Mouse (Mus musculus) CH12.LX (cell line): ENCODE measurements around the gene Chaf1b. TPM values are rescaled to one million over a fixed set of nuclear protein-coding genes. Genes with fewer than 3 reads are reported as not detected.
A peak's percentile ranks its signal among the peaks of the same experiment; 100 is the strongest.

ENCODE experiments used
- DNase-seq: peaks from one replicate; pipeline ENCODE4 v3.0.0-alpha.2; 2013; ENCODE audit errors: extremely low read depth
- H3K27ac ChIP-seq: 2 replicates; pipeline ENCODE4 v1.5.1; 2012; ENCODE audit warnings: low read depth, mild to moderate bottlenecking, control low read depth, moderate library complexity; ENCODE audit not compliant: insufficient read depth
- H3K27me3 ChIP-seq: replicated peaks from 2 replicates; pipeline ENCODE3; 2012; ENCODE audit warnings: inconsistent platforms
- H3K36me3 ChIP-seq, 2 experiments: replicated peaks in 1 of 2; 2 replicates each; pipeline versions ENCODE3 to v1.6.1; 2012; ENCODE audit warnings: inconsistent platforms in 1 of 2, low read length in 1 of 2, mild to moderate bottlenecking in 1 of 2, mixed read lengths in 1 of 2, moderate library complexity in 1 of 2; ENCODE audit not compliant: control insufficient read depth in 1 of 2, insufficient read depth in 1 of 2
- H3K4me1 ChIP-seq, 2 experiments: 2 replicates each; pipeline ENCODE4 v1.6.1; 2012; ENCODE audit warnings: inconsistent platforms in 1 of 2, moderate library complexity in 1 of 2; ENCODE audit not compliant: insufficient read depth in 2 of 2, control insufficient read depth in 1 of 2
- H3K4me2 ChIP-seq: 2 replicates; pipeline ENCODE4 v1.6.1; 2012; ENCODE audit warnings: low read depth, mild to moderate bottlenecking, control low read depth; ENCODE audit not compliant: poor library complexity, insufficient read depth, severe bottlenecking
- H3K4me3 ChIP-seq, 3 experiments: fragments of 150-350 bp in 1 of 3; sonication (generic) in 1 of 3; replicated peaks in 1 of 3; 2 replicates each; pipeline versions ENCODE3 to v1.5.1; 2011 to 2012; ENCODE audit warnings: low read depth in 2 of 3, low read length in 2 of 3, mild to moderate bottlenecking in 2 of 3, moderate library complexity in 2 of 3, control low read depth in 1 of 3, improper control_type of control experiment in 1 of 3, inconsistent platforms in 1 of 3, mixed read lengths in 1 of 3; ENCODE audit not compliant: poor library complexity in 1 of 3
- H3K79me2 ChIP-seq: replicated peaks from 2 replicates; pipeline ENCODE4 v1.6.1; 2012; ENCODE audit warnings: mild to moderate bottlenecking, moderate library complexity; ENCODE audit not compliant: control insufficient read depth, poor library complexity, insufficient read depth, severe bottlenecking; ENCODE audit errors: extremely low read depth
- H3K9ac ChIP-seq: 2 replicates; pipeline ENCODE4 v1.6.1; 2012; ENCODE audit warnings: low read depth, mild to moderate bottlenecking, control low read depth, moderate library complexity; ENCODE audit not compliant: insufficient read depth
- H3K9me3 ChIP-seq: replicated peaks from 2 replicates; pipeline ENCODE3; 2012; ENCODE audit warnings: low read length, inconsistent platforms, mixed read lengths
- BHLHE40 ChIP-seq: IDR thresholded peaks from 2 replicates; pipeline ENCODE4 v1.6.1; 2011; ENCODE audit warnings: mild to moderate bottlenecking, low read depth, low read length, improper control_type of control experiment
- CHD1 ChIP-seq: IDR thresholded peaks from 2 replicates; pipeline ENCODE4 v1.6.1; 2012; ENCODE audit warnings: low read depth, low read length, improper control_type of control experiment, inconsistent platforms
- CHD2 ChIP-seq: IDR thresholded peaks from 2 replicates; pipeline ENCODE4 v1.6.1; 2011; ENCODE audit warnings: low read length, improper control_type of control experiment
- CTCF ChIP-seq, 2 experiments: IDR thresholded peaks in 1 of 2; conservative IDR thresholded peaks in 1 of 2; 2 replicates each; pipeline ENCODE4 v1.5.1; 2011 to 2012; ENCODE audit warnings: low read depth in 2 of 2, low read length in 2 of 2, improper control_type of control experiment in 1 of 2, inconsistent platforms in 1 of 2, mild to moderate bottlenecking in 1 of 2, moderate library complexity in 1 of 2
- E2F4 ChIP-seq: IDR thresholded peaks from 2 replicates; pipeline ENCODE4 v1.6.1; 2011; ENCODE audit warnings: low read depth, low read length, improper control_type of control experiment; ENCODE audit not compliant: insufficient replicate concordance
- ELF1 ChIP-seq: IDR thresholded peaks from 2 replicates; pipeline ENCODE4 v1.6.1; 2014; ENCODE audit warnings: low read depth, mild to moderate bottlenecking, inconsistent platforms, low read length, improper control_type of control experiment
- EP300 ChIP-seq: IDR thresholded peaks from 2 replicates; pipeline ENCODE4 v1.6.1; 2011; ENCODE audit warnings: low read length, improper control_type of control experiment
- ETS1 ChIP-seq: conservative IDR thresholded peaks from 2 replicates; pipeline ENCODE4 v1.6.1; 2012; ENCODE audit warnings: low read depth, mild to moderate bottlenecking, inconsistent platforms, low read length, improper control_type of control experiment, moderate library complexity
- GABPA ChIP-seq: IDR thresholded peaks from 2 replicates; pipeline ENCODE4 v1.6.1; 2012; ENCODE audit warnings: low read depth, low read length, improper control_type of control experiment, inconsistent platforms; ENCODE audit not compliant: insufficient replicate concordance
- HCFC1 ChIP-seq: IDR thresholded peaks from 2 replicates; pipeline ENCODE4 v1.6.1; 2012; ENCODE audit warnings: low read depth, mild to moderate bottlenecking, inconsistent platforms, low read length, improper control_type of control experiment
- IRF4 ChIP-seq: IDR thresholded peaks from 2 replicates; pipeline ENCODE4 v1.6.1; 2014; ENCODE audit warnings: low read depth, mild to moderate bottlenecking, inconsistent platforms, low read length, improper control_type of control experiment
- JUN ChIP-seq: IDR thresholded peaks from 2 replicates; pipeline ENCODE4 v1.6.1; 2011; ENCODE audit warnings: low read depth, mild to moderate bottlenecking, low read length, improper control_type of control experiment, moderate library complexity; ENCODE audit not compliant: insufficient read depth
- JUND ChIP-seq: conservative IDR thresholded peaks from 2 replicates; pipeline ENCODE4 v1.6.1; 2011; ENCODE audit warnings: low read depth, low read length, improper control_type of control experiment
- KAT2A ChIP-seq: IDR thresholded peaks from 2 replicates; pipeline ENCODE4 v1.6.1; 2012; ENCODE audit warnings: low read length, improper control_type of control experiment, inconsistent platforms; ENCODE audit not compliant: insufficient replicate concordance
- MAFK ChIP-seq: IDR thresholded peaks from 2 replicates; pipeline ENCODE4 v1.6.1; 2011; ENCODE audit warnings: low read length, improper control_type of control experiment; ENCODE audit not compliant: insufficient replicate concordance
- MAX ChIP-seq: IDR thresholded peaks from 2 replicates; pipeline ENCODE4 v1.6.1; 2011; ENCODE audit warnings: low read length, improper control_type of control experiment
- MAZ ChIP-seq: IDR thresholded peaks from 2 replicates; pipeline ENCODE4 v1.6.1; 2012; ENCODE audit warnings: low read depth, mild to moderate bottlenecking, inconsistent platforms, low read length, improper control_type of control experiment, moderate library complexity
- MEF2A ChIP-seq: IDR thresholded peaks from 2 replicates; pipeline ENCODE4 v1.6.1; 2014; ENCODE audit warnings: low read depth, mild to moderate bottlenecking, inconsistent platforms, low read length, improper control_type of control experiment, borderline replicate concordance
- MXI1 ChIP-seq: IDR thresholded peaks from 2 replicates; pipeline ENCODE4 v1.6.1; 2011; ENCODE audit warnings: mild to moderate bottlenecking, low read depth, low read length, improper control_type of control experiment
- MYC ChIP-seq: IDR thresholded peaks from 2 replicates; pipeline ENCODE4 v1.6.1; 2011; ENCODE audit warnings: low read depth, mild to moderate bottlenecking, improper control_type of control experiment, low read length
- NELFE ChIP-seq: IDR thresholded peaks from 2 replicates; pipeline ENCODE4 v1.6.1; 2011; ENCODE audit warnings: low read depth, low read length, improper control_type of control experiment
- NRF1 ChIP-seq: IDR thresholded peaks from 2 replicates; pipeline ENCODE4 v1.6.1; 2014; ENCODE audit warnings: low read depth, mild to moderate bottlenecking, inconsistent platforms, low read length, improper control_type of control experiment, moderate library complexity
- PAX5 ChIP-seq: IDR thresholded peaks from 2 replicates; pipeline ENCODE4 v1.6.1; 2012; ENCODE audit warnings: low read length, inconsistent platforms, mixed read lengths
- POLR2A ChIP-seq: IDR thresholded peaks from 2 replicates; pipeline ENCODE4 v1.6.1; 2011; ENCODE audit warnings: low read depth, mild to moderate bottlenecking, improper control_type of control experiment, low read length
- POLR2AphosphoS2 ChIP-seq: IDR thresholded peaks from 2 replicates; pipeline ENCODE4 v1.6.1; 2011; ENCODE audit warnings: low read depth, low read length, improper control_type of control experiment
- RAD21 ChIP-seq: IDR thresholded peaks from 2 replicates; pipeline ENCODE4 v1.6.1; 2011; ENCODE audit warnings: low read depth, mild to moderate bottlenecking, low read length, improper control_type of control experiment, moderate library complexity
- RCOR1 ChIP-seq: conservative IDR thresholded peaks from 2 replicates; pipeline ENCODE4 v1.6.1; 2012; ENCODE audit warnings: low read depth, mild to moderate bottlenecking, inconsistent platforms, low read length, improper control_type of control experiment
- SIN3A ChIP-seq: IDR thresholded peaks from 2 replicates; pipeline ENCODE4 v1.6.1; 2012; ENCODE audit warnings: low read length, improper control_type of control experiment, inconsistent platforms
- SMC3 ChIP-seq: IDR thresholded peaks from 2 replicates; pipeline ENCODE4 v1.6.1; 2011; ENCODE audit warnings: low read depth, low read length, improper control_type of control experiment
- TBP ChIP-seq: conservative IDR thresholded peaks from 2 replicates; pipeline ENCODE4 v1.6.1; 2011; ENCODE audit warnings: low read depth, low read length, improper control_type of control experiment
- TCF12 ChIP-seq: IDR thresholded peaks from 2 replicates; pipeline ENCODE4 v1.6.1; 2014; ENCODE audit warnings: low read depth, mild to moderate bottlenecking, inconsistent platforms, low read length, improper control_type of control experiment
- UBTF ChIP-seq: IDR thresholded peaks from 2 replicates; pipeline ENCODE4 v1.6.1; 2012; ENCODE audit warnings: low read depth, mild to moderate bottlenecking, inconsistent platforms, low read length, improper control_type of control experiment, moderate library complexity
- USF1 ChIP-seq: IDR thresholded peaks from 2 replicates; pipeline ENCODE4 v1.6.1; 2014; ENCODE audit warnings: low read depth, mild to moderate bottlenecking, inconsistent platforms, low read length, improper control_type of control experiment
- USF2 ChIP-seq: conservative IDR thresholded peaks from 2 replicates; pipeline ENCODE4 v1.6.1; 2011; ENCODE audit warnings: low read depth, low read length, improper control_type of control experiment
- ZC3H11A ChIP-seq: IDR thresholded peaks from 2 replicates; pipeline ENCODE4 v1.6.1; 2012; ENCODE audit warnings: low read depth, mild to moderate bottlenecking, inconsistent platforms, low read length, improper control_type of control experiment
- ZKSCAN1 ChIP-seq: IDR thresholded peaks from 2 replicates; pipeline ENCODE4 v1.6.1; 2012; ENCODE audit warnings: low read depth, inconsistent platforms, low read length, improper control_type of control experiment, borderline replicate concordance
- ZMIZ1 ChIP-seq: IDR thresholded peaks from 2 replicates; pipeline ENCODE4 v1.6.1; 2012; ENCODE audit warnings: low read depth, mild to moderate bottlenecking, inconsistent platforms, low read length, improper control_type of control experiment
- ZNF384 ChIP-seq: IDR thresholded peaks from 2 replicates; pipeline ENCODE4 v1.6.1; 2012; ENCODE audit warnings: low read depth, low read length, improper control_type of control experiment, inconsistent platforms
- dilution Hi-C: fragments of 300-500 bp; cut with MboI; formaldehyde crosslinking; loops from 2 replicates; pipeline ENCODE4 v1.14.3; 2020; ENCODE audit warnings: low sequenced_read_pairs; ENCODE audit not compliant: extremely low pct_unique_long_range_greater_than_20kb, extremely low pct_ligation_motif_present
- in situ Hi-C: fragments of 300-500 bp; cut with MboI; formaldehyde crosslinking; loops from 3 replicates; pipeline ENCODE4 v1.14.3; 2019; ENCODE audit warnings: low sequenced_read_pairs, low pct_ligation_motif_present, low pct_unique_long_range_greater_than_20kb, mixed read lengths
- polyA plus RNA-seq: library from polyadenylated mRNA; unstranded; fragments of >175 nt; gene quantifications from 2 replicates; pipeline ENCODE4 v1.2.1, GENCODE M21; 2012; ENCODE audit warnings: low read depth; ENCODE audit not compliant: insufficient read length
- total RNA-seq, 2 experiments: library from RNA; depleted of rRNA; stranded (reverse); fragments of 300-350 nt in 1 of 2; fragments of >200 nt in 1 of 2; gene quantifications; 2 replicates each; pipeline ENCODE4 v1.2.3; 2012 to 2014

Gene Chaf1b
- total and polyA plus RNA-seq, 3 experiments: 46.7 to 82.0 (median 76.2) TPM

DNA sequence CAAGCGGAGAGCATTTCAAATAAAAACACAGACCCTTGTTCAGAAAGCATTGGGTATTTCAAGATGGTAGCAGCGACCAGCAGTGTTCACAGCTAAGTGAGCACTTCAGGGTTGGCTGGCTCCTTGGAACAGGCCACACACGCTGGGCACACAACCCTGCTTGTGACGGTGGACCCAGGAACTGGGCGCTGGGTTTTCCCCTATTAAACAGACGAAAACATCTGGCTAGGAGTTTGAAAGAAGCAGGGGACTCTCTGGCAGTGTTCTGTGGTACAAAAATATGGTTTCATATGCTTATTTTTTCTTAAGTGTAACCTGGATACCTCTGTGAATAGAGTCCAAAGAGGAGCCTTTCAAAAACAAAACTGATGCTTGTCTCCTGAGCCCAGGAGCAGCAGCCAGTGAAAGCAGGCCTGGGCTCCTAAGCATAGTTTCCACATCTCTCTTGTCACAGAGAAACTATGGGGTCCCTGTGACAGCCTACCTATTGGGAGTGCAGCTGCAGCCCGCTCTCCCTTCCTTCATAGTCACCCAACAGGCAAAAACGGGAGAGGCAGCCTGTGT lies 42.1 kb downstream of the Chaf1b start:
- H3K4me1 ChIP-seq: peaks cover 43 to 71% of the 10 kb centered on the region in 2 experiments
- H3K9ac ChIP-seq: peak overlapping the region; percentile 47
- in situ Hi-C loops: no loop called here
- TF ChIP-seq PAX5 (no peak), POLR2AphosphoS2 (peak; percentile 54; the same call in 1 of the 2 replicates), ETS1 (peak; percentile 92), SIN3A (peak; percentile 92; the same call in 1 of the 2 replicates), TCF12 (peak; percentile 93), NELFE (peak; percentile 65), POLR2A (peak; percentile 14; the same call in 1 of the 2 replicates), CHD2 (0 out of 2 replicates have a peak, but pooled peaks have one; percentile 38), MAZ (peak; percentile 74; the same call in 1 of the 2 replicates), MAFK (0 out of 2 replicates have a peak, but pooled peaks have one; percentile 32), GABPA (no peak), JUN (0 out of 2 replicates have a peak, but pooled peaks have one; percentile 33), UBTF (peak; percentile 78; the same call in 1 of the 2 replicates), BHLHE40 (peak; percentile 90), IRF4 (peak; percentile 71), TBP (peak; percentile 74; the same call in 1 of the 2 replicates), ELF1 (peak; percentile 76), ZKSCAN1 (no peak), HCFC1 (peak; percentile 30; the same call in 1 of the 2 replicates), EP300 (peak; percentile 94), USF2 (no peak; the same call in 1 of the 2 replicates), JUND (peak; percentile 58; the same call in 1 of the 2 replicates), ZMIZ1 (peak; percentile 72), CTCF (conservative IDR thresholded peaks at IDR 0.05 in 1 of 2, IDR thresholded peaks at IDR 0.05 in 1 of 2; ENCODE audit: low read depth in 2 of 2, low read length in 2 of 2) (no peak), E2F4 (no peak), RCOR1 (peak; percentile 77), SMC3 (no peak; the same call in 1 of the 2 replicates), MEF2A (peak; percentile 91), MXI1 (peak; percentile 77), NRF1 (no peak; the same call in 1 of the 2 replicates), ZNF384 (peak; percentile 71), MAX (peak; percentile 87), KAT2A (0 out of 2 replicates have a peak, but pooled peaks have one; percentile 43), CHD1 (peak; percentile 94), MYC (peak; percentile 76), USF1 (no peak), ZC3H11A (no peak), RAD21 (no peak; the same call in 1 of the 2 replicates)
- TF ChIP-seq, all 38 proteins: peak for 27
- Histone ChIP-seq H3K79me2 (no peaks in the 10 kb centered on the region), H3K36me3 (no peaks in the 10 kb centered on the region), H3K27me3 (no peaks in the 10 kb centered on the region), H3K4me3 (no peak overlapping the region), H3K27ac (peak overlapping the region; percentile 94), H3K9me3 (no peaks in the 10 kb centered on the region), H3K4me2 (peak overlapping the region; percentile 35)
- dilution Hi-C loops: no loop called here
- peak; percentile 93 for DNase-seq
